Mouse (Mus musculus): ENCODE measurements around the gene Grm8.

- TF ChIP-seq CTCF (IDR thresholded peaks at IDR 0.05; ENCODE audit: low read depth, low read length): no peak
- no peak for TF ChIP-seq POLR2A (IDR thresholded peaks at IDR 0.05; ENCODE audit: extremely low read depth, insufficient read depth, low read length)
Observed at GRCm38 (mm10) chr6:28075534-28075933, 59.4 kb downstream of the Grm8 start.

All from liver, adult 2 months (tissue).